Mouse (Mus musculus) right cerebral cortex, adult 2 months (tissue): ENCODE data around the gene Arhgap36.

Experiments used
- DNase-seq, 2 experiments: peaks; one replicate each; pipeline ENCODE4 v3.0.0; 2021 to 2022; ENCODE audit warnings: low spot score in 2 of 2

Arhgap36 gene

GRCm38 (mm10) chrX:49463442-49463970 is at the start of gene Arhgap36:
Gene Arhgap36, plus strand, starts transcription at chrX:49463945.
- no peak for DNase-seq

GRCm38 (mm10) chrX:49457781-49458180 is 6.0 kb upstream of the Arhgap36 start:
- no peak for DNase-seq

GRCm38 (mm10) chrX:49470287-49471054 is 6.7 kb downstream of the Arhgap36 start:
- DNase-seq = no peak

- no peak for DNase-seq
Measured at GRCm38 (mm10) chrX:49479968-49480809, 16.4 kb downstream of the Arhgap36 start.

DNA sequence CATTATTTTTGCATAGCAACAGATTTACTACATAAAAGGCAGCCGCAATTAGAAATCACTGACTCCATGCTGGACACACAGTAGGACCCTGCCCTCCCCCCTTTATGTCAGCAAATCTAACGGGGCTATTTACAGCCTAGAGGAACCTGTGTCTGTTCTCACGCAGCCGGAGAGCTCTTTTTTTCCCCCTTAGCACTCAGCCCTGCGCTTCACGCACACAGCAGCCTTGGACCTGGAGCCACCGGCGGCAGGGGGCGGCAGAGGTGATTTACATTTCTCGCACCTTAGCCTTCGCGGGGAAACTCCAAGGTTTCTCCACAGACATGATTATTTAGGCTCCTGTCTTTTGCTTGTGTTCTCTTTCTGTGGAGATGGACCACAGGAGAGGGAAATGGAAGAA is 17.1 kb downstream of the Arhgap36 start:
- DNase-seq = no peak

DNA sequence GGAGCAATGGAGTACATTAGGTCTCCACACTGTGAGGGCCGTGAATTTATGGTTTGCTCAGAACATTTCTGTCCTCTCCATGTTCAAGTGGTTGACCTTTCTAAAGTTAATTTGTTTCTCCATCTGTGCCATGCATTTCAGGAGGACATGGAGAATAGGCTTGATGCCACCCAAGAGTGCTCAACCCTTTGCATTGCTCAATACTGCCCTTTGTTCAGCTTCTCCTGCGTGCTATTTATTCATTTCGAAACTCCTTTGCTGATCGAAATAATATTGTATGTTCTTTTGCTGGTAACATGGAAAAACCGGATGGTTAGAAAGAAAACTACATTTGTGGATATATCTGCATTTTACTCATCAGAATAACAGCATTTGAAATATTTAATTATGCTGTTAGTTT is 25.4 kb downstream of the Arhgap36 start:
- no peak for DNase-seq

DNA sequence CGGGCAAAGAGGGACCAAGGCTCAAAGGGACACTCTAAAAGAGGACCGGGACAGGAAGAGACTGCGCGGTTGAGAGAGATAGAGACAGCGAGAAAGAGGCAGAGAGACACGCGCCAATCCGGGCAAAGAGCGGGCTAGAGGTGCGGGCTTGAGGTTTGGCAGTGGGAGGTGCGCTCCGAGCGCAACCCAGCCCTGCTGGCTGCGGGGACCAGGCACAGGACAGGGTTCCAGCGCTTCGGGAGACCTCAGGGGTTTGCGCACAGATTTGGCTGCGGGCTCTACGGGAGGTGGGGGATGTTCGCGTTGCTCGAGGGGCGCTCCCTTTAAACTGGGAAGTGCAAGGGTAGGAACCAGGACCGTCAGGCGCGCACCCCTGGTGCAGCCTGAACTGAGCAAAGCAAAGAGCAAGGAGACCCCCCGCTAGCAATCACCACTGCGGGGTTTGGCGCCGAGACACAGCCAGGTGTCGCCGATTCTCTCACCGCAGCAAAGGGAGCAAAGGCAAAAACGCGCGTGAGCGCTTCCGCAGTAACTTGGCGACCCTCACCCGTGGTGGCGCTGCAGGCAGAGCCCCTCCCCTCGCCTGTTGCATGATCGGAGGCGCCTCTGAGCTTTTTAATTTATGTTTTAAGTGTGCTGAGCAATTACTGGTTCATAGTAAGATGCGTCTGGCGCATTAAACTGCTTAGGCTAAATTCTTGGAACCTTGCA is 30.1 kb downstream of the Arhgap36 start:
- no peak for DNase-seq
